Mouse (Mus musculus): Measurements from ENCODE around the gene Cyp2e1. TPM values are rescaled to one million over a fixed set of nuclear protein-coding genes. Genes with fewer than 3 reads are reported as not detected.

Gene Cyp2e1
- polyA plus RNA-seq (2011; ENCODE audit: insufficient read depth, insufficient read length, low read depth, missing spikeins) = not detected in 2 replicates

DNA sequence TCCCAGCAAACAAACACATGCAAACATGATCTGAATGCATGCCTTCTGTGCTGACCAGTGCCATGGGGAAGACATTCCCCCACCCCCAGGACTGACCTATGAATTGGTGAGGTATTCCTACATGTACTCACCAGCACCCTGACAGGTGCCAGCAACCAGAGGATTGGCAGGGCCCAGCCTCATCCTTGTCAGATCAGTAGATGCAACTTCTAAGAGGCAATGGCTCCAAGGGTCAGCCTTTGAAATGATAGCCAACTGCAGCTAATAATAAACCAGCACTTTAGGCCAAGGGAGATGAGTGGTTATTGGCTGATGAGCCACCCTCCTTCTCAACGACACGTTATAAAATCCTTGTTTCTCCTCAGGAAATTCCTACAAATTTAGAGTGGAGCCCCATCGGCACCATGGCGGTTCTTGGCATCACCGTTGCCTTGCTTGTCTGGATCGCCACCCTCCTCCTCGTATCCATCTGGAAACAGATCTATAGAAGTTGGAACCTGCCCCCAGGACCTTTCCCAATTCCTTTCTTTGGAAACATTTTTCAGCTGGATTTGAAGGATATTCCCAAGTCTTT lies at the start of gene Cyp2e1:
Cyp2e1 (plus strand) TSS at position 293 of the 574 bp plus-strand sequence.
- Histone ChIP-seq H3K4me3 (ENCODE audit: low read depth, low read length) (no peak within 1 kb of the TSS), H3K27ac (ENCODE audit: insufficient read depth, low read length) (no peak within 1 kb of the TSS), H3K9me3 (replicated peaks; ENCODE audit: control insufficient read depth, insufficient read depth, low read length, poor library complexity, severe bottlenecking) (no peaks in the 10 kb centered on the region), H3K9ac (ENCODE audit: low read depth, poor library complexity, severe bottlenecking) (no peak within 1 kb of the TSS), H3K36me3 (ENCODE audit: control insufficient read depth, insufficient read depth, low read length, poor library complexity, severe bottlenecking) (no peaks in the 10 kb centered on the region), H3K4me1 (ENCODE audit: control insufficient read depth, insufficient read depth, low read length) (no peaks in the 10 kb centered on the region), H3K27me3 (ENCODE audit: control insufficient read depth, insufficient read depth, low read length, poor library complexity, severe bottlenecking) (no peaks in the 10 kb centered on the region)
- TF ChIP-seq POLR2A (IDR thresholded peaks at IDR 0.05; ENCODE audit: insufficient read depth, low read length) = no peak
- TF ChIP-seq CTCF (IDR thresholded peaks at IDR 0.05; ENCODE audit: low read depth, low read length) = no peak
- no peak for TF ChIP-seq EP300 (IDR thresholded peaks at IDR 0.05; ENCODE audit: insufficient read depth, low read depth, low read length)

DNA sequence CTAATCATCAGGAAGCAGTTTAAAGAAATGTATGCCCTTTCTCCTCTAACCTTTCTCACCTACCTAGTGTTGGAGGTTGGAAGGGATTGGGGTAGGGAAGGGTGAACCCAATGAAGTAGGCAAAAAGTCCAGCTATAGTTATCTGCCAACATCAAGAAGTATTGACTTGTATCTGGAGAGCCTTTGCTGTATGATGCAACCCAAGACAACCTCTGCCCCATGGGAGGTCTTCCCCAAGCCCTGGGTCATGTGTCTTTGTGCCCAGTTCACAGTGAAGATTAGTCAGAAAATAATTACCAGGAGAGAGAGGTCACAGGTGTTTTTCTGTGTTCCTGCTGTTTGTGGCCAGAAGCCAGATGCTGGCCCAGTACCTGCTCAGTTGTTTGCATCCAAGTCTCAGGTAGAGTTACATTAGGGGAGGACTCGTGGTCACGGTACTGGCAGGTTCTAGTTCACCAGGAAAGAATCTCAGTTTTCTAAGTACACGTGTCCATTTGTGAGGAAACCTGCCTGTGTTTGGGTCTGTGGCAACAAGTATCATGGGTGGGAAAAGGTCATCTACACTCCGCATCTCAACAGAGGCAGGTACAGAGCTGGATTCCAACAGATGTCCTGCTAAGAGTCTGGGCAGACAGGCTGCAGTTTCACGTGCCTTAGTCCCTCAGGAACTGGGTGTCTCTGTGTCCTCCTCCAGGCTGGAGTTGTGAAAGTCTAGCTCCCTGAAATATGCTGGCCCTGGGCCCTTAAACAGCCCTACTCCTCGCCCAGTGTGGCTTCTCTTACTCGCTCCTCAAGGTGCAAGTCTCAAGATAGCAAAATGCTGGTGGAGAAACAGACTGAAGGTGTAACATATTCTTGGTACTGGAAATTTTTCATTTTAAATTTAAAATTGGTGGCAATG lies 46.1 kb upstream of the Cyp2e1 start:
- H3K9ac ChIP-seq (ENCODE audit: low read depth, poor library complexity, severe bottlenecking) = no peak overlapping the region
- no peak overlapping the region for H3K4me3 ChIP-seq (ENCODE audit: low read depth, low read length)
- H3K27me3 ChIP-seq (ENCODE audit: control insufficient read depth, insufficient read depth, low read length, poor library complexity, severe bottlenecking) = no peaks in the 10 kb centered on the region
- TF ChIP-seq CTCF (IDR thresholded peaks at IDR 0.05; ENCODE audit: low read depth, low read length) (no peak), EP300 (IDR thresholded peaks at IDR 0.05; ENCODE audit: insufficient read depth, low read depth, low read length) (no peak), POLR2A (IDR thresholded peaks at IDR 0.05; ENCODE audit: insufficient read depth, low read length) (no peak)
- no peaks in the 10 kb centered on the region for H3K4me1 ChIP-seq (ENCODE audit: control insufficient read depth, insufficient read depth, low read length)
- H3K27ac ChIP-seq (ENCODE audit: insufficient read depth, low read length) = no peak overlapping the region
- 0 out of 2 replicates have a peak, but pooled peaks cover 3% of the 10 kb centered on the region for H3K9me3 ChIP-seq (replicated peaks; ENCODE audit: control insufficient read depth, insufficient read depth, low read length, poor library complexity, severe bottlenecking)
- no peaks in the 10 kb centered on the region for H3K36me3 ChIP-seq (ENCODE audit: control insufficient read depth, insufficient read depth, low read length, poor library complexity, severe bottlenecking)

DNA sequence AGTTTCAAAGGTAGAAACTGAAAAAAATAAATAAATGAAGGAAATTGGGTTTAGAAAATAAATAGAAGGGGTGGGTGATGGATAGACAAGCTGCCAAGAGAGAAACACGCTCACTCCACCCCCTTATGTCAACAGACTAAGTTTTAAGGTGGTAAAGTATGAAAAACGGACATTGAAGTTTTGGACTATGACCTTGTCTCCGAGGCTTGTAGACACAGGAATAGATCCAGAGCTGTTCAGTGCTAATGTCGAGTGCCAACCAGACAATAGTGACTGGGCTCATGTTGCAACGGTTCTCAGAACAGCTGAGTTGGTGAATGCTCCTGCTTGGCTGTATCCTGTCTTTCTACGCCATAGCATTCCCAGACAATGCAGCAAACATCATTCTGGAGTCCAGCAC lies 42.4 kb upstream of the Cyp2e1 start:
- no peak overlapping the region for H3K9ac ChIP-seq (ENCODE audit: low read depth, poor library complexity, severe bottlenecking)
- H3K27ac ChIP-seq (ENCODE audit: insufficient read depth, low read length) = no peak overlapping the region
- H3K36me3 ChIP-seq (ENCODE audit: control insufficient read depth, insufficient read depth, low read length, poor library complexity, severe bottlenecking) = no peaks in the 10 kb centered on the region

DNA sequence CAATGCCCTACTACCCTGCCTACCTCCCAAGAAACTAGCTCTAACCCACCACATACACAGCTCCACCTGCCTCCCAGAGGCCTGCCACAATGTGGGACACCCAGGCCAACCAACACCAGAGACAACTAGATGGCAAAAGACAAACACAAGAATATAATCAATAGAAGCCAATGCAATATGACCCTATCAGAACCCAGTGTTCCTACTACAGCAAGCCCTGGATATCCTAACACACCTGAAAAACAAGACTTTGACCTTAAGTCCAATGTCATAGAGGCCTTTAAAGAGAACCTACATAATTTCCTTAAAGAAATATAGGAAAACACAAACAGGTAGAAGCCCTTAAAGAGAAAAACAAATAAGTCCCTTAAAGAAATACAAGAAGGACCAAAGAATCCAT lies 38.0 kb upstream of the Cyp2e1 start:
- H3K4me1 ChIP-seq (ENCODE audit: control insufficient read depth, insufficient read depth, low read length) = no peaks in the 10 kb centered on the region
- no peak overlapping the region for H3K9ac ChIP-seq (ENCODE audit: low read depth, poor library complexity, severe bottlenecking)
- no peak for TF ChIP-seq EP300 (IDR thresholded peaks at IDR 0.05; ENCODE audit: insufficient read depth, low read depth, low read length)
- no peak for TF ChIP-seq CTCF (IDR thresholded peaks at IDR 0.05; ENCODE audit: low read depth, low read length)
- TF ChIP-seq POLR2A (IDR thresholded peaks at IDR 0.05; ENCODE audit: insufficient read depth, low read length) = no peak
- no peaks in the 10 kb centered on the region for H3K36me3 ChIP-seq (ENCODE audit: control insufficient read depth, insufficient read depth, low read length, poor library complexity, severe bottlenecking)
- H3K4me3 ChIP-seq (ENCODE audit: low read depth, low read length) = no peak overlapping the region
- H3K27me3 ChIP-seq (ENCODE audit: control insufficient read depth, insufficient read depth, low read length, poor library complexity, severe bottlenecking) = no peaks in the 10 kb centered on the region
- H3K27ac ChIP-seq (ENCODE audit: insufficient read depth, low read length) = no peak overlapping the region
- H3K9me3 ChIP-seq (replicated peaks; ENCODE audit: control insufficient read depth, insufficient read depth, low read length, poor library complexity, severe bottlenecking) = no peaks in the 10 kb centered on the region

More for the DNA sequence above, 42.4 kb upstream of the Cyp2e1 start:
- H3K4me3 ChIP-seq (ENCODE audit: low read depth, low read length) = no peak overlapping the region
- TF ChIP-seq CTCF (IDR thresholded peaks at IDR 0.05; ENCODE audit: low read depth, low read length) (no peak), POLR2A (IDR thresholded peaks at IDR 0.05; ENCODE audit: insufficient read depth, low read length) (no peak), EP300 (IDR thresholded peaks at IDR 0.05; ENCODE audit: insufficient read depth, low read depth, low read length) (no peak)
- H3K9me3 ChIP-seq (replicated peaks; ENCODE audit: control insufficient read depth, insufficient read depth, low read length, poor library complexity, severe bottlenecking) = 0 out of 2 replicates have a peak, but pooled peaks cover 3% of the 10 kb centered on the region
- no peaks in the 10 kb centered on the region for H3K4me1 ChIP-seq (ENCODE audit: control insufficient read depth, insufficient read depth, low read length)
- H3K27me3 ChIP-seq (ENCODE audit: control insufficient read depth, insufficient read depth, low read length, poor library complexity, severe bottlenecking) = no peaks in the 10 kb centered on the region

DNA sequence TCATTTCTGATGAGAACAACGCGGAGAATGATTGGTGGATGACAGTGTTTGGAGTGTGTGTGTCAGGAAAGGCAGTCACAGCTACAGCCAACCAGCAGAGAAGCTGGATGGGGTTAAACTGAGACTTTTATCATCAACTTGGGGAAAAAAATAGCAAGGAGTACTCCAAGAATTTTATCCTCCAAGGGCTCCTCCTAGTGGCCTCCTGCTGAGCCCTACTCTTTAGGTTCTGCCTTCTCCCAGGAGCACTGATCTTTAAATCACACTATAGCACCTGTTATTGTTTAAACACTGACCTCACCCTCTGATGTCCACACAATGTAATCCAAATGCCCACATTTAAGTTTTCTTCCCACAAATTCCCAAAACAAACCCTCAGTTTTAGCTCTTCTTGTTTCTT lies 30.4 kb upstream of the Cyp2e1 start:
- H3K36me3 ChIP-seq (ENCODE audit: control insufficient read depth, insufficient read depth, low read length, poor library complexity, severe bottlenecking) = no peaks in the 10 kb centered on the region
- H3K4me3 ChIP-seq (ENCODE audit: low read depth, low read length) = no peak overlapping the region
- no peaks in the 10 kb centered on the region for H3K4me1 ChIP-seq (ENCODE audit: control insufficient read depth, insufficient read depth, low read length)
- no peaks in the 10 kb centered on the region for H3K9me3 ChIP-seq (replicated peaks; ENCODE audit: control insufficient read depth, insufficient read depth, low read length, poor library complexity, severe bottlenecking)
- H3K27ac ChIP-seq (ENCODE audit: insufficient read depth, low read length) = no peak overlapping the region
- H3K27me3 ChIP-seq (ENCODE audit: control insufficient read depth, insufficient read depth, low read length, poor library complexity, severe bottlenecking) = no peaks in the 10 kb centered on the region
- TF ChIP-seq CTCF (IDR thresholded peaks at IDR 0.05; ENCODE audit: low read depth, low read length) (no peak), EP300 (IDR thresholded peaks at IDR 0.05; ENCODE audit: insufficient read depth, low read depth, low read length) (no peak), POLR2A (IDR thresholded peaks at IDR 0.05; ENCODE audit: insufficient read depth, low read length) (no peak)
- H3K9ac ChIP-seq (ENCODE audit: low read depth, poor library complexity, severe bottlenecking) = no peak overlapping the region

DNA sequence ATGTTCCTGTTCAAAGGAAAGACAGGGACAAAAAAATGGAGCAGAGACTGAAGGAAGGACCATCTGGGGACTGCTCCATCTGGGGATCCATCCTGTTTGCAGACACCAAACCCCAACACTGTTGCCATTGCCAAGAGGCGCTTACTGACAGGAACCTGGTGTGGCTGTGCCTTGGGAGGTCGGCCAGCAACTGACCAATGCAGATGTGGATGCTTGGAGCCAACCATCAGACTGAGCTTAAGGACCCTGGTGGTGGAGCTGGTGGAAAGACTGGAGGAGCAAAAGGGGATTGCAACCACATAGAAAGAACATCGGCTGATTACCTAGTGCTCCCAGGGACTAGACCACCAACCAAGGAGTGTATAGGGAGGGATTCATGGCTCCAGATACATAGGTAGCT lies 16.1 kb upstream of the Cyp2e1 start:
- Histone ChIP-seq H3K9me3 (replicated peaks; ENCODE audit: control insufficient read depth, insufficient read depth, low read length, poor library complexity, severe bottlenecking) (no peaks in the 10 kb centered on the region), H3K27me3 (ENCODE audit: control insufficient read depth, insufficient read depth, low read length, poor library complexity, severe bottlenecking) (no peaks in the 10 kb centered on the region), H3K36me3 (ENCODE audit: control insufficient read depth, insufficient read depth, low read length, poor library complexity, severe bottlenecking) (no peaks in the 10 kb centered on the region), H3K4me3 (ENCODE audit: low read depth, low read length) (no peak overlapping the region), H3K4me1 (ENCODE audit: control insufficient read depth, insufficient read depth, low read length) (no peaks in the 10 kb centered on the region), H3K9ac (ENCODE audit: low read depth, poor library complexity, severe bottlenecking) (no peak overlapping the region), H3K27ac (ENCODE audit: insufficient read depth, low read length) (no peak overlapping the region)
- no peak for TF ChIP-seq POLR2A (IDR thresholded peaks at IDR 0.05; ENCODE audit: insufficient read depth, low read length)
- no peak for TF ChIP-seq CTCF (IDR thresholded peaks at IDR 0.05; ENCODE audit: low read depth, low read length)
- TF ChIP-seq EP300 (IDR thresholded peaks at IDR 0.05; ENCODE audit: insufficient read depth, low read depth, low read length) = no peak
